Mouse (Mus musculus) CH12F3 (cell line): ENCODE data around the gene Lrrc47.

ENCODE experiments used
- in situ Hi-C: fragments of 300-500 bp; cut with MboI; formaldehyde crosslinking; loops from 2 replicates; pipeline ENCODE4 v1.14.3; 2020; ENCODE audit warnings: low sequenced_read_pairs

Gene Lrrc47

GRCm38 (mm10) chr4:154011646-154012089 lies at the start of gene Lrrc47:
Gene Lrrc47 (plus strand): TSS chr4:154011731.
- in situ Hi-C loops = no loop called here

GRCm38 (mm10) chr4:153962631-153963030 lies 48.9 kb upstream of the Lrrc47 start:
- in situ Hi-C loops = no loop called here

- in situ Hi-C loops = no loop called here
Measured at GRCm38 (mm10) chr4:153966651-153967050, 44.9 kb upstream of the Lrrc47 start.

- in situ Hi-C loops = no loop called here
Measured at GRCm38 (mm10) chr4:153967556-153967955, 44.0 kb upstream of the Lrrc47 start.

- in situ Hi-C loops = no loop called here
Measured at GRCm38 (mm10) chr4:153968063-153968462, 43.5 kb upstream of the Lrrc47 start.

GRCm38 (mm10) chr4:153974431-153975291 lies 36.9 kb upstream of the Lrrc47 start, which contains the start of the genes Dffb and Cep104:
Gene Dffb (minus strand): TSS chr4:153975126.
Gene Cep104 (plus strand): TSS chr4:153975194.
- in situ Hi-C loops = no loop called here

- in situ Hi-C loops = no loop called here
Measured at GRCm38 (mm10) chr4:153975292-153975662, 36.3 kb upstream of the Lrrc47 start.

GRCm38 (mm10) chr4:153975768-153976167 lies 35.8 kb upstream of the Lrrc47 start:
- in situ Hi-C loops = no loop called here

- in situ Hi-C loops = no loop called here
Measured at GRCm38 (mm10) chr4:153979243-153979642, 32.3 kb upstream of the Lrrc47 start.

- in situ Hi-C loops = no loop called here
Measured at GRCm38 (mm10) chr4:153980470-153980869, 31.1 kb upstream of the Lrrc47 start.

GRCm38 (mm10) chr4:153992715-153993114 lies 18.8 kb upstream of the Lrrc47 start:
- in situ Hi-C loops = no loop called here

GRCm38 (mm10) chr4:153993505-153993904 lies 18.0 kb upstream of the Lrrc47 start:
- in situ Hi-C loops = no loop called here

GRCm38 (mm10) chr4:154005488-154005887 lies 6.0 kb upstream of the Lrrc47 start:
- in situ Hi-C loops = no loop called here

GRCm38 (mm10) chr4:154006264-154006663 lies 5.3 kb upstream of the Lrrc47 start:
- in situ Hi-C loops = no loop called here

GRCm38 (mm10) chr4:154007759-154008158 lies 3.8 kb upstream of the Lrrc47 start:
- in situ Hi-C loops = no loop called here

GRCm38 (mm10) chr4:154010907-154011645 lies 455 bp upstream of the Lrrc47 start:
- in situ Hi-C loops = no loop called here

- in situ Hi-C loops = no loop called here
Measured at GRCm38 (mm10) chr4:154012132-154012882, 776 bp downstream of the Lrrc47 start.

GRCm38 (mm10) chr4:154015476-154015875 lies 3.9 kb downstream of the Lrrc47 start:
- in situ Hi-C loops = no loop called here

GRCm38 (mm10) chr4:154019571-154019970 lies 8.0 kb downstream of the Lrrc47 start:
- in situ Hi-C loops = no loop called here

GRCm38 (mm10) chr4:154021432-154021831 lies 9.9 kb downstream of the Lrrc47 start:
- in situ Hi-C loops = no loop called here

- in situ Hi-C loops = no loop called here
Measured at GRCm38 (mm10) chr4:154022407-154022806, 10.9 kb downstream of the Lrrc47 start.
